9 mouse cellular contexts compared by ENCODE assay signal in genomic region chr15:102524892-102525485, GRCm38 (mm10). TPM values are rescaled to one million over a fixed set of nuclear protein-coding genes. Genes with fewer than 3 reads are reported as not detected.
DNase-seq lines count a peak whose midpoint lies in the region; ATAC-seq lines count a peak whose summit lies in the region.
"Had no signal": no experiment of that assay in that cellular context is flagged by ENCODE, and none has a peak within 500 bp of the region (broad histone marks: within the 10 kb centered on the region; RNA-seq: fewer than 3 reads in every experiment).

TSS of gene Npff (minus strand) at chr15:102524942.

- H3K9me3 ChIP-seq in forebrain, embryonic 12.5 days = no peaks in the 10 kb centered on the region
- H3K9me3 ChIP-seq in hindbrain, embryonic 13.5 days = no peaks in the 10 kb centered on the region
- no peaks in the 10 kb centered on the region for H3K9me3 ChIP-seq in midbrain, embryonic 15.5 days
- H3K9me3 ChIP-seq: embryonic facial prominence, embryonic 15.5 days had no signal

- 2% methylated on average over 3 of the region's 3 CpGs for WGBS in forebrain, embryonic 12.5 days
- 6% methylated on average over 3 of the region's 3 CpGs for WGBS in hindbrain, embryonic 13.5 days
- WGBS in midbrain, embryonic 15.5 days = 9% methylated on average over 3 of the region's 3 CpGs

- no peaks in the 10 kb centered on the region for H3K27me3 ChIP-seq in forebrain, embryonic 12.5 days
- no peaks in the 10 kb centered on the region for H3K27me3 ChIP-seq in hindbrain, embryonic 13.5 days
- no peaks in the 10 kb centered on the region for H3K27me3 ChIP-seq in midbrain, embryonic 15.5 days (replicated peaks)
- H3K27me3 ChIP-seq: embryonic facial prominence, embryonic 15.5 days had no signal

- intact Hi-C loops in left cerebral cortex, postnatal 25 days (cut with DNase I) = no loop called here

- no peak within 1 kb of the TSS for H3K4me3 ChIP-seq in forebrain, embryonic 12.5 days (replicated peaks)
- no peak within 1 kb of the TSS for H3K4me3 ChIP-seq in hindbrain, embryonic 13.5 days
- no peak within 1 kb of the TSS for H3K4me3 ChIP-seq in midbrain, embryonic 15.5 days
- H3K4me3 ChIP-seq: embryonic facial prominence, embryonic 15.5 days had no signal

- peaks cover 62% of the 10 kb centered on the region for H3K36me3 ChIP-seq in forebrain, embryonic 12.5 days (replicated peaks)
- peaks cover 63% of the 10 kb centered on the region for H3K36me3 ChIP-seq in hindbrain, embryonic 13.5 days
- peaks cover 11% of the 10 kb centered on the region; the same call in 1 of the 2 replicates for H3K36me3 ChIP-seq in midbrain, embryonic 15.5 days (replicated peaks)

- no peak within 1 kb of the TSS for H3K27ac ChIP-seq in forebrain, embryonic 12.5 days
- H3K27ac ChIP-seq in hindbrain, embryonic 13.5 days = peak within 1 kb of the TSS; percentile 60
- H3K27ac ChIP-seq in midbrain, embryonic 15.5 days = 0 out of 2 replicates have a peak within 1 kb of the TSS, but pooled peaks have one; percentile 17
- H3K27ac ChIP-seq: embryonic facial prominence, embryonic 15.5 days had no signal

- peak; percentile 32; the same call in 1 of the 2 replicates for ATAC-seq in forebrain, embryonic 12.5 days (ENCODE audit: low FRiP score)
- no peak; the same call in 1 of the 2 replicates for ATAC-seq in hindbrain, embryonic 13.5 days (ENCODE audit: low FRiP score)
- no peak for ATAC-seq in midbrain, embryonic 15.5 days (replicated peaks)

- H3K4me1 ChIP-seq in forebrain, embryonic 12.5 days = peaks cover 2% of the 10 kb centered on the region; the same call in 1 of the 2 replicates
- peaks cover 18% of the 10 kb centered on the region for H3K4me1 ChIP-seq in hindbrain, embryonic 13.5 days (replicated peaks)
- no peaks in the 10 kb centered on the region for H3K4me1 ChIP-seq in midbrain, embryonic 15.5 days

- DNase-seq in ovary, postnatal 36 days (ENCODE audit: low spot score) = peak; percentile 66
- DNase-seq in ovary, postnatal 10 days (ENCODE audit: low spot score) = no peak
- peak; percentile 78 for DNase-seq in c-Kit-positive CD71-positive TER-119-positive erythroid progenitor cells, embryonic 14.5 days (ENCODE audit: low spot score)
- peak; percentile 78 to 85 for DNase-seq in left cerebral cortex, postnatal 25 days (ENCODE audit: low spot score in 2 of 2)
- DNase-seq in spleen, postnatal 14 days (ENCODE audit: low spot score in 2 of 2) = peak; percentile 43 to 71

- no peak within 1 kb of the TSS for H3K4me2 ChIP-seq in forebrain, embryonic 12.5 days
- H3K4me2 ChIP-seq in hindbrain, embryonic 13.5 days = no peak within 1 kb of the TSS
- no peak within 1 kb of the TSS for H3K4me2 ChIP-seq in midbrain, embryonic 15.5 days
- H3K4me2 ChIP-seq: embryonic facial prominence, embryonic 15.5 days had no signal

- H3K9ac ChIP-seq in forebrain, embryonic 12.5 days = no peak within 1 kb of the TSS
- H3K9ac ChIP-seq in hindbrain, embryonic 13.5 days = peak within 1 kb of the TSS; percentile 49; the same call in 1 of the 2 replicates
- H3K9ac ChIP-seq in midbrain, embryonic 15.5 days = no peak within 1 kb of the TSS
- H3K9ac ChIP-seq: embryonic facial prominence, embryonic 15.5 days had no signal

RNA-seq across cellular contexts. Expression of gene Npff, which starts in this region (rescaled TPM):
- polyA plus RNA-seq in forebrain, embryonic 12.5 days (2016; fragmentation: Nextera tagmentation; extraction: Ambion mirVana) = 2.7 and 2.9 TPM in 2 replicates
- polyA plus RNA-seq in hindbrain, embryonic 13.5 days (2015; fragmentation: Nextera tagmentation; extraction: Ambion mirVana) = 6.1 and 7.1 TPM in 2 replicates
- 1 to 10 TPM; 2.6 to 2.7 TPM for total RNA-seq in left cerebral cortex, postnatal 25 days (2021)
- polyA plus RNA-seq in midbrain, embryonic 15.5 days (2015; fragmentation: Nextera tagmentation; extraction: Ambion mirVana) = 1.8 and 2.4 TPM in 2 replicates
